Mouse (Mus musculus): ENCODE results near the gene Pask. TPM values are rescaled to one million over a fixed set of nuclear protein-coding genes. Genes with fewer than 3 reads are reported as not detected.

The Pask gene
- polyA plus RNA-seq, 1 experiment: 4.0 TPM

GRCm38 (mm10) chr1:93300578-93300977 is 42.7 kb downstream of the Pask start:
- no peak for TF ChIP-seq GATA1 (IDR thresholded peaks at IDR 0.05; ENCODE audit: low read length)

GRCm38 (mm10) chr1:93299791-93300190 is 43.5 kb downstream of the Pask start:
- TF ChIP-seq GATA1 (IDR thresholded peaks at IDR 0.05; ENCODE audit: low read length): no peak

- TF ChIP-seq GATA1 (IDR thresholded peaks at IDR 0.05; ENCODE audit: low read length): no peak
Observed at GRCm38 (mm10) chr1:93292006-93292405, 51.3 kb downstream of the Pask start.

GRCm38 (mm10) chr1:93291591-93291990 is 51.7 kb downstream of the Pask start:
- no peak for TF ChIP-seq GATA1 (IDR thresholded peaks at IDR 0.05; ENCODE audit: low read length)

- no peak for TF ChIP-seq GATA1 (IDR thresholded peaks at IDR 0.05; ENCODE audit: low read length)
Observed at GRCm38 (mm10) chr1:93290956-93291355, 52.3 kb downstream of the Pask start.

- no peak for TF ChIP-seq GATA1 (IDR thresholded peaks at IDR 0.05; ENCODE audit: low read length)
Observed at GRCm38 (mm10) chr1:93289678-93290214, 53.5 kb downstream of the Pask start.

- TF ChIP-seq GATA1 (IDR thresholded peaks at IDR 0.05; ENCODE audit: low read length): no peak
Observed at GRCm38 (mm10) chr1:93277041-93277440, 66.2 kb downstream of the Pask start.

- TF ChIP-seq GATA1 (IDR thresholded peaks at IDR 0.05; ENCODE audit: low read length): no peak
Observed at GRCm38 (mm10) chr1:93275561-93275960, 67.7 kb downstream of the Pask start.

- no peak for TF ChIP-seq GATA1 (IDR thresholded peaks at IDR 0.05; ENCODE audit: low read length)
Observed at GRCm38 (mm10) chr1:93272409-93272821, 70.9 kb downstream of the Pask start.

GRCm38 (mm10) chr1:93271751-93272150 is 71.5 kb downstream of the Pask start:
- TF ChIP-seq GATA1 (IDR thresholded peaks at IDR 0.05; ENCODE audit: low read length): no peak

- no peak for TF ChIP-seq GATA1 (IDR thresholded peaks at IDR 0.05; ENCODE audit: low read length)
Observed at GRCm38 (mm10) chr1:93270516-93271240, 72.6 kb downstream of the Pask start.

- no peak for TF ChIP-seq GATA1 (IDR thresholded peaks at IDR 0.05; ENCODE audit: low read length)
Observed at GRCm38 (mm10) chr1:93268246-93268645, 75.0 kb downstream of the Pask start.

GRCm38 (mm10) chr1:93267207-93267606 is 76.1 kb downstream of the Pask start:
- no peak for TF ChIP-seq GATA1 (IDR thresholded peaks at IDR 0.05; ENCODE audit: low read length)

Other genes with a start within 250 kb of the Pask start
- gene Kif1a, start 241.5 kb downstream of the Pask start, polyA plus RNA-seq (2012): not detected in 2 replicates
- not detected in 2 replicates for gene Agxt, start 208.2 kb downstream of the Pask start, polyA plus RNA-seq (2012)
- gene 2310007B03Rik, start 182.5 kb downstream of the Pask start, polyA plus RNA-seq (2012): not detected in 2 replicates
- gene Crocc2, start 174.8 kb downstream of the Pask start, polyA plus RNA-seq (2012): not detected in 2 replicates
- gene Sned1, start 107.6 kb downstream of the Pask start, polyA plus RNA-seq (2012): not detected in 2 replicates
- gene Mterf4, start 37.6 kb downstream of the Pask start, polyA plus RNA-seq (2012): 5.1 and 6.1 TPM in 2 replicates
- 17.1 and 70.5 TPM in 2 replicates for gene Ppp1r7, start 628 bp downstream of the Pask start, polyA plus RNA-seq (2012)
- not detected in 2 replicates for gene Ano7, start 30.4 kb upstream of the Pask start, polyA plus RNA-seq (2012)
- 56.3 and 58.6 TPM in 2 replicates for gene Hdlbp, start 135.3 kb upstream of the Pask start, polyA plus RNA-seq (2012)
- 2.2 and 2.5 TPM in 2 replicates for gene Farp2, start 168.6 kb upstream of the Pask start, polyA plus RNA-seq (2012)